Mouse (Mus musculus) MEL (cell line): Measurements from ENCODE around the gene Abhd12.
A peak's percentile ranks its signal among the peaks of the same experiment; 100 is the strongest.

ENCODE experiments used
- BHLHE40 ChIP-seq: IDR thresholded peaks from 2 replicates; pipeline ENCODE4 v1.6.1; 2012; ENCODE audit warnings: low read depth, mild to moderate bottlenecking, inconsistent platforms, low read length, improper control_type of control experiment, borderline replicate concordance
- CTCF ChIP-seq, 3 experiments: IDR thresholded peaks in 2 of 3; conservative IDR thresholded peaks in 1 of 3; 2 replicates each; pipeline ENCODE4 v1.5.1; 2011 to 2012; ENCODE audit warnings: low read length in 3 of 3, low read depth in 2 of 3, mild to moderate bottlenecking in 2 of 3, improper control_type of control experiment in 1 of 3, inconsistent platforms in 1 of 3, mixed read lengths in 1 of 3, moderate library complexity in 1 of 3; ENCODE audit not compliant: control insufficient read depth in 1 of 3, insufficient read depth in 1 of 3, poor library complexity in 1 of 3, severe bottlenecking in 1 of 3
- E2F4 ChIP-seq: IDR thresholded peaks from 2 replicates; pipeline ENCODE4 v1.6.1; 2011; ENCODE audit warnings: low read depth, low read length, improper control_type of control experiment, borderline replicate concordance
- ETS1 ChIP-seq: IDR thresholded peaks from 2 replicates; pipeline ENCODE4 v1.6.1; 2012; ENCODE audit warnings: low read depth, mild to moderate bottlenecking, inconsistent platforms, low read length, improper control_type of control experiment, moderate library complexity
- MAX ChIP-seq: IDR thresholded peaks from 2 replicates; pipeline ENCODE4 v1.6.1; 2011; ENCODE audit warnings: low read length, improper control_type of control experiment
- NELFE ChIP-seq: IDR thresholded peaks from 2 replicates; pipeline ENCODE4 v1.6.1; 2011; ENCODE audit warnings: low read depth, low read length, improper control_type of control experiment
- POLR2AphosphoS2 ChIP-seq: IDR thresholded peaks from 2 replicates; pipeline ENCODE4 v1.6.1; 2011; ENCODE audit warnings: low read length, improper control_type of control experiment
- UBTF ChIP-seq: IDR thresholded peaks from 2 replicates; pipeline ENCODE4 v1.6.1; 2012; ENCODE audit warnings: low read depth, mild to moderate bottlenecking, inconsistent platforms, low read length, improper control_type of control experiment, moderate library complexity, borderline replicate concordance; ENCODE audit not compliant: insufficient read depth
- ZMIZ1 ChIP-seq: IDR thresholded peaks from 2 replicates; pipeline ENCODE4 v1.6.1; 2012; ENCODE audit warnings: low read depth, mild to moderate bottlenecking, inconsistent platforms, low read length, improper control_type of control experiment, moderate library complexity

GRCm38 (mm10) chr2:150900341-150900740, 4.2 kb downstream of the Abhd12 start:
- TF ChIP-seq ETS1 (peak; percentile 29; the same call in 1 of the 2 replicates), POLR2AphosphoS2 (no peak), UBTF (no peak), BHLHE40 (no peak), MAX (no peak), E2F4 (no peak), CTCF (IDR thresholded peaks at IDR 0.05 in 2 of 3, conservative IDR thresholded peaks at IDR 0.05 in 1 of 3; ENCODE audit: control insufficient read depth in 1 of 3, insufficient read depth in 1 of 3, low read depth in 2 of 3, low read length in 3 of 3, poor library complexity in 1 of 3, severe bottlenecking in 1 of 3) (no peak), NELFE (no peak), ZMIZ1 (no peak)
